Mouse (Mus musculus): ENCODE measurements around the gene Rps12-ps3.

DNA sequence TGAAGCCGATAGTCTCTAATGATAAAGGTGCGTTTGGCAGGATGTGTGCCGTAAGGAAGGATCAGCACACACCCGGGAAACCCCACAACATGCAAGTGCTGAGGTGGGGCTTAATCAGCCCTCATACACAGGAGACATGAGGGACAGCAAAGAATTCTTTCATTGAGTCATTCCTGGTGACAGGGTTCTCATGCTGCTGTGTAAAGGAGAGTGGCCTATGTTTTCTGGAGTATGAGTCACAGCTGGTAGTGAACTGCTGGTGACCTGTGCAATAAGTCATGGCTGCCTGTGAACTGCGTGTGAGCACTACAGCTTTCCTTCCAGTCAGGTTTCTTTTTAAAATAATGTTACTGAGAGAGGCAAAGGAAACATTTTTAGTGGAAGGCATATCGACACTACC lies 32.3 kb upstream of the Rps12-ps3 start:
- TF ChIP-seq POLR2A (IDR thresholded peaks at IDR 0.05; ENCODE audit: low read depth, low read length) = no peak
- TF ChIP-seq CTCF (IDR thresholded peaks at IDR 0.05; ENCODE audit: extremely low read depth, insufficient read depth, insufficient read length, insufficient replicate concordance) = no peak

Measured in spleen, adult 2 months (tissue).